Mouse (Mus musculus) lung, embryonic 15.5 days (tissue): Measurements from ENCODE around the gene Rims1. TPM values are rescaled to one million over a fixed set of nuclear protein-coding genes. Genes with fewer than 3 reads are reported as not detected.

Source experiments
- ATAC-seq: fragments of 200-750 bp; cut with Nextera tagmentation; 2 replicates; pipeline ENCODE4 v1.8.0; 2017; ENCODE audit warnings: moderate number of reproducible peaks, borderline replicate concordance; ENCODE audit not compliant: low FRiP score, low TSS enrichment; ENCODE audit errors: extremely low read depth
- H3K27ac ChIP-seq: fragments of 300-500 bp; sonication (generic); 2 replicates; pipeline ENCODE4 v1.5.1; 2015; ENCODE audit warnings: moderate library complexity, mild to moderate bottlenecking, inconsistent platforms
- H3K27me3 ChIP-seq: fragments of 300-500 bp; sonication (generic); 2 replicates; pipeline ENCODE4 v1.6.1; 2015; ENCODE audit warnings: inconsistent platforms
- H3K36me3 ChIP-seq: fragments of 300-500 bp; sonication (generic); 2 replicates; pipeline ENCODE4 v1.6.1; 2015; ENCODE audit warnings: inconsistent platforms
- H3K4me1 ChIP-seq: fragments of 300-500 bp; sonication (generic); 2 replicates; pipeline ENCODE4 v1.6.1; 2015; ENCODE audit warnings: inconsistent platforms
- H3K4me2 ChIP-seq: fragments of 300-500 bp; sonication (generic); 2 replicates; pipeline ENCODE4 v1.6.1; 2015; ENCODE audit warnings: inconsistent platforms, mild to moderate bottlenecking, moderate library complexity
- H3K4me3 ChIP-seq: fragments of 300-500 bp; sonication (generic); 2 replicates; pipeline ENCODE4 v1.5.1; 2015; ENCODE audit warnings: mild to moderate bottlenecking, inconsistent platforms
- H3K9ac ChIP-seq: fragments of 300-500 bp; sonication (generic); 2 replicates; pipeline ENCODE4 v1.6.1; 2015; ENCODE audit warnings: inconsistent platforms
- H3K9me3 ChIP-seq: fragments of 300-500 bp; sonication (generic); 2 replicates; pipeline ENCODE4 v1.6.1; 2016; ENCODE audit warnings: inconsistent platforms
- WGBS: fragments of 180-500 bp; shearing (Covaris S2); methylation state at CpG from one replicate; pipeline ENCODE4 v1.1.7; 2015; 5-methylcytosine and 5-hydroxymethylcytosine counted together
- polyA plus RNA-seq: library from polyadenylated mRNA; unstranded; fragments of >200 nt; fragmentation: Nextera tagmentation; extraction: Ambion mirVana; gene quantifications from 2 replicates; pipeline ENCODE4 v1.2.1, GENCODE M21; 2015

Gene Rims1
- polyA plus RNA-seq, 1 experiment from 2014 or later = 2.2 TPM

GRCm38 (mm10) chr1:22262169-22262950, 543.4 kb downstream of the Rims1 start:
- no peak overlapping the region for H3K4me3 ChIP-seq
- ATAC-seq = no peak
- WGBS = 51% methylated on average over 6 of the region's 6 CpGs
- no peaks in the 10 kb centered on the region for H3K4me1 ChIP-seq
- no peak overlapping the region for H3K9ac ChIP-seq
- H3K4me2 ChIP-seq = no peak overlapping the region
- H3K27ac ChIP-seq = no peak overlapping the region
- H3K9me3 ChIP-seq = no peaks in the 10 kb centered on the region
- H3K27me3 ChIP-seq = no peaks in the 10 kb centered on the region
- no peaks in the 10 kb centered on the region for H3K36me3 ChIP-seq

GRCm38 (mm10) chr1:22261702-22262101, 544.1 kb downstream of the Rims1 start:
- no peaks in the 10 kb centered on the region for H3K27me3 ChIP-seq
- no peak overlapping the region for H3K27ac ChIP-seq
- H3K36me3 ChIP-seq = no peaks in the 10 kb centered on the region
- no peak overlapping the region for H3K4me2 ChIP-seq
- no peak overlapping the region for H3K4me3 ChIP-seq
- H3K9me3 ChIP-seq = no peaks in the 10 kb centered on the region
- no peak overlapping the region for H3K9ac ChIP-seq
- H3K4me1 ChIP-seq = no peaks in the 10 kb centered on the region
- no peak for ATAC-seq
- 74% methylated on average over 4 of the region's 4 CpGs for WGBS

- no peak for ATAC-seq
- Histone ChIP-seq H3K9me3 (no peaks in the 10 kb centered on the region), H3K4me2 (no peak overlapping the region), H3K36me3 (no peaks in the 10 kb centered on the region), H3K4me1 (no peaks in the 10 kb centered on the region), H3K27me3 (no peaks in the 10 kb centered on the region), H3K9ac (no peak overlapping the region), H3K27ac (no peak overlapping the region), H3K4me3 (no peak overlapping the region)
- 56% methylated on average over 2 of the region's 2 CpGs for WGBS
Measured at GRCm38 (mm10) chr1:22260291-22260690, 545.5 kb downstream of the Rims1 start.

- no peak overlapping the region for H3K4me2 ChIP-seq
- no peaks in the 10 kb centered on the region for H3K9me3 ChIP-seq
- H3K4me1 ChIP-seq = no peaks in the 10 kb centered on the region
- no peak overlapping the region for H3K27ac ChIP-seq
- H3K4me3 ChIP-seq = no peak overlapping the region
- H3K9ac ChIP-seq = no peak overlapping the region
- ATAC-seq = no peak
- no peaks in the 10 kb centered on the region for H3K27me3 ChIP-seq
- WGBS = 54% methylated on average over 4 of the region's 4 CpGs
- no peaks in the 10 kb centered on the region for H3K36me3 ChIP-seq
Measured at GRCm38 (mm10) chr1:22258356-22258755, 547.4 kb downstream of the Rims1 start.

DNA sequence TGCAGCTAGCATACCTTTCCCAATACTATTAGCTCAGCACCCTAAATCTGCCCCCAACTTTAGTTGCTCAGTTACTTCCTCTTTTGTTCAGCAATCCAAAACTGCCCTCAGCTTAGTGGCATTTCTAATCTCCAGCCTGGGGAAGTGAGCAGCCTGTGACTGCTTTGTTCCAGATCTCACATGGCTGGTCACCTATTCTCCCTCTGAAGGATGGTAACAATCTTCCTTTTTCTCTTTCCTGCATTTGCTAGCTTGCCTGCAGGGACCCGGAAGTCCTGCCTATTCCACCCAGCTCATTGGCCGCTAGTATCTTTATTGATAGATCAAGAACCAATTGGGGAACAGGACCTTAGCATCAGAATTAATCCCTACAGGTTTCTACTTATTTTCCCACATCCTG, 551.5 kb downstream of the Rims1 start:
- Histone ChIP-seq H3K4me3 (no peak overlapping the region), H3K4me2 (no peak overlapping the region), H3K4me1 (no peaks in the 10 kb centered on the region; the same call in 1 of the 2 replicates), H3K27ac (no peak overlapping the region), H3K36me3 (no peaks in the 10 kb centered on the region), H3K27me3 (no peaks in the 10 kb centered on the region), H3K9me3 (no peaks in the 10 kb centered on the region), H3K9ac (no peak overlapping the region)
- 94% methylated on average over 2 of the region's 2 CpGs for WGBS
- ATAC-seq = no peak

DNA sequence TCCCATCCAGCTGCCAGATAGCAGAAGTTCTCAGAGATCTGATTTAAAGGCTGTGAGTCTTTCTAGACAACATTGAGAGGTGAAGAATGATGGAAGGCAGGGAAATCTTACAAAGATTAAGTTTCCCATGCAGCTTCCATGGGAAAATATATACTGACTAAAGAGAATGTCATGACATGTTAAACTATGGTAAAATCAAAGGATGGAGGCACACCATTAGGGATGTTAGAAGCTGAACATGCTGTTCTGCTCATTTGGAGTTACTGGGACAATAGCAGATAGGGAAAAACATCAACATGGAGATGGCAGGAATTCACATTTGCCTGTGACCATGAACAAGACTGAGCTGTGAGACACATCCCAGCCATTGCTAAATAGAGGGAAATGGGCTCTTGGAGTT, 552.9 kb downstream of the Rims1 start:
- H3K9me3 ChIP-seq = no peaks in the 10 kb centered on the region
- H3K4me3 ChIP-seq = no peak overlapping the region
- H3K4me1 ChIP-seq = no peaks in the 10 kb centered on the region; the same call in 1 of the 2 replicates
- no peak overlapping the region for H3K4me2 ChIP-seq
- no peak overlapping the region for H3K9ac ChIP-seq
- H3K36me3 ChIP-seq = no peaks in the 10 kb centered on the region
- H3K27me3 ChIP-seq = no peaks in the 10 kb centered on the region
- ATAC-seq = peak; percentile 77; the same call in 1 of the 2 replicates
- H3K27ac ChIP-seq = peak overlapping the region; percentile 21

GRCm38 (mm10) chr1:22248898-22249386, 556.9 kb downstream of the Rims1 start:
- Histone ChIP-seq H3K4me2 (no peak overlapping the region), H3K27ac (no peak overlapping the region), H3K9ac (no peak overlapping the region), H3K4me1 (no peaks in the 10 kb centered on the region; the same call in 1 of the 2 replicates), H3K36me3 (no peaks in the 10 kb centered on the region), H3K9me3 (no peaks in the 10 kb centered on the region), H3K27me3 (no peaks in the 10 kb centered on the region), H3K4me3 (no peak overlapping the region)
- no peak for ATAC-seq

DNA sequence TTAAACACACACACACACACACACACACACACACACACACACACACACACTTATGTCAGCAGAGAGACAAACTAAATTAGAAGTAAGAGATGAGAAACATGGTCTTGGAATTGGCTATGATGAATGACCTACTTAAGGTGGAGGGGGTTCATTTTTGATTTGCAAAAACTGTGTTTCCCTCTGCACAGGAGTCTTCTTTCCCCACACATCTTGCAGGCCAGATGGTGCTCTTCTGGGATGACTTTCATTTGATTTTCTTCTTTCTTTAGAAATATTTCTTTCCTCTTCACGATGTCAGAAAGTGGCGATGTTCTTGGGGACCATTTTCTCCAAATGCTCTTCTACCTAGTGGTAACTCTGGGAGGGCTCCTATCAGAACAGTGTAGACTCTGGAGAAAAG, 560.0 kb downstream of the Rims1 start:
- H3K9ac ChIP-seq = no peak overlapping the region
- H3K36me3 ChIP-seq = no peaks in the 10 kb centered on the region
- ATAC-seq = no peak
- H3K27me3 ChIP-seq = no peaks in the 10 kb centered on the region
- no peak overlapping the region for H3K4me2 ChIP-seq
- 89% methylated on average over 2 of the region's 2 CpGs for WGBS
- no peaks in the 10 kb centered on the region for H3K4me1 ChIP-seq
- no peaks in the 10 kb centered on the region for H3K9me3 ChIP-seq
- no peak overlapping the region for H3K4me3 ChIP-seq
- no peak overlapping the region for H3K27ac ChIP-seq
